ENCODE assay signal across 12 mouse cellular contexts in genomic region chr3:51705220-51705619, GRCm38 (mm10). TPM values are rescaled to one million over a fixed set of nuclear protein-coding genes. Genes with fewer than 3 reads are reported as not detected.
DNase-seq lines count a peak whose midpoint lies in the region; ATAC-seq and TF ChIP-seq lines count a peak whose summit lies in the region.
"Had no signal": no experiment of that assay in that cellular context is flagged by ENCODE, and none has a peak within 500 bp of the region (broad histone marks: within the 10 kb centered on the region; RNA-seq: fewer than 3 reads in every experiment).

No protein-coding gene starts in this region.

- H3K4me3 ChIP-seq in embryonic facial prominence, embryonic 11.5 days (ENCODE audit: low read depth, low read length) = no peak overlapping the region
- H3K4me3 ChIP-seq in embryonic facial prominence, embryonic 10.5 days = no peak overlapping the region
- no peak overlapping the region for H3K4me3 ChIP-seq in midbrain, postnatal 0 days (ENCODE audit: low read depth, low read length)
- H3K4me3 ChIP-seq in midbrain, embryonic 11.5 days (ENCODE audit: low read depth, low read length) = no peak overlapping the region
- no peak overlapping the region for H3K4me3 ChIP-seq in embryonic fibroblast, embryonic 13.5 days (ENCODE audit: insufficient read depth, low read length)
- H3K4me3 ChIP-seq: megakaryocyte, embryonic 14.5 days; neural tube, embryonic 12.5 days had no signal

- H3K4me2 ChIP-seq in embryonic facial prominence, embryonic 11.5 days (ENCODE audit: low read depth, low read length) = no peak overlapping the region
- no peak overlapping the region for H3K4me2 ChIP-seq in midbrain, postnatal 0 days (ENCODE audit: low read depth, low read length, poor library complexity, severe bottlenecking)
- no peak overlapping the region for H3K4me2 ChIP-seq in midbrain, embryonic 11.5 days
- H3K4me2 ChIP-seq: neural tube, embryonic 12.5 days had no signal

- H3K27ac ChIP-seq in embryonic facial prominence, embryonic 11.5 days (replicated peaks; ENCODE audit: low read depth, low read length) = no peak overlapping the region
- H3K27ac ChIP-seq in embryonic facial prominence, embryonic 10.5 days (replicated peaks) = no peak overlapping the region
- no peak overlapping the region for H3K27ac ChIP-seq in midbrain, postnatal 0 days (ENCODE audit: low read depth, low read length)
- no peak overlapping the region for H3K27ac ChIP-seq in midbrain, embryonic 11.5 days (ENCODE audit: low read depth, low read length)
- H3K27ac ChIP-seq in embryonic fibroblast, embryonic 13.5 days (ENCODE audit: insufficient read depth, low read length) = no peak overlapping the region
- H3K27ac ChIP-seq: neural tube, embryonic 12.5 days had no signal

- DNase-seq in embryonic facial prominence, embryonic 11.5 days (ENCODE audit: low spot score) = peak; percentile 21
- DNase-seq in embryonic facial prominence, embryonic 10.5 days (ENCODE audit: low spot score) = no peak
- DNase-seq in midbrain, postnatal 0 days (ENCODE audit: low spot score) = no peak
- no peak for DNase-seq in midbrain, embryonic 11.5 days (ENCODE audit: low spot score, missing footprints)
- peak; percentile 61 for DNase-seq in thymus, postnatal 4 days
- DNase-seq in heart, adult 9 months (ENCODE audit: low spot score in 2 of 2) = no peak
- DNase-seq in layer of hippocampus, adult 8-10 months (ENCODE audit: low spot score in 2 of 2) = no peak
- DNase-seq: heart, adult 18-20 months; kidney, adult 18-20 months had no signal

- 79% methylated on average over 7 of the region's 7 CpGs for WGBS in embryonic facial prominence, embryonic 11.5 days
- 86% methylated on average over 7 of the region's 7 CpGs for WGBS in embryonic facial prominence, embryonic 10.5 days
- 87% methylated on average over 7 of the region's 7 CpGs for WGBS in midbrain, postnatal 0 days
- 88% methylated on average over 7 of the region's 7 CpGs for WGBS in midbrain, embryonic 11.5 days

- no peak for TF ChIP-seq POLR2A in embryonic fibroblast, embryonic 13.5 days (IDR thresholded peaks at IDR 0.05; ENCODE audit: low read depth, low read length)

- no peaks in the 10 kb centered on the region for H3K9me3 ChIP-seq in embryonic facial prominence, embryonic 11.5 days (replicated peaks; ENCODE audit: control insufficient read depth, low read length)
- H3K9me3 ChIP-seq in embryonic facial prominence, embryonic 10.5 days = no peaks in the 10 kb centered on the region
- H3K9me3 ChIP-seq in midbrain, postnatal 0 days (ENCODE audit: low read length) = no peaks in the 10 kb centered on the region
- H3K9me3 ChIP-seq in midbrain, embryonic 11.5 days (ENCODE audit: control insufficient read depth, low read length) = no peaks in the 10 kb centered on the region
- H3K9me3 ChIP-seq: neural tube, embryonic 12.5 days had no signal

- TF ChIP-seq CTCF in midbrain, postnatal 0 days (IDR thresholded peaks at IDR 0.05) = peak; percentile 69
- peak; percentile 29; the same call in 1 of the 2 replicates for TF ChIP-seq CTCF in embryonic fibroblast, embryonic 13.5 days (IDR thresholded peaks at IDR 0.05; ENCODE audit: borderline replicate concordance, insufficient read depth, low read length)

- H3K4me1 ChIP-seq in embryonic facial prominence, embryonic 11.5 days (ENCODE audit: control insufficient read depth, insufficient read depth, low read length) = peaks cover 3% of the 10 kb centered on the region; the same call in 1 of the 2 replicates
- H3K4me1 ChIP-seq in embryonic facial prominence, embryonic 10.5 days = peaks cover 53% of the 10 kb centered on the region
- H3K4me1 ChIP-seq in midbrain, postnatal 0 days (ENCODE audit: insufficient read depth, low read length) = peaks cover 8% of the 10 kb centered on the region
- H3K4me1 ChIP-seq in midbrain, embryonic 11.5 days (ENCODE audit: control insufficient read depth, insufficient read depth, low read length) = peaks cover 27% of the 10 kb centered on the region
- H3K4me1 ChIP-seq in embryonic fibroblast, embryonic 13.5 days (ENCODE audit: control insufficient read depth, insufficient read depth, low read length) = no peaks in the 10 kb centered on the region

- H3K27me3 ChIP-seq in embryonic facial prominence, embryonic 11.5 days (ENCODE audit: control insufficient read depth, insufficient read depth, low read length) = no peaks in the 10 kb centered on the region
- no peaks in the 10 kb centered on the region for H3K27me3 ChIP-seq in embryonic facial prominence, embryonic 10.5 days (replicated peaks; ENCODE audit: low read depth, poor library complexity, severe bottlenecking)
- H3K27me3 ChIP-seq in midbrain, postnatal 0 days (ENCODE audit: insufficient read depth, low read length) = no peaks in the 10 kb centered on the region
- H3K27me3 ChIP-seq in midbrain, embryonic 11.5 days (ENCODE audit: control insufficient read depth, insufficient read depth, low read length) = no peaks in the 10 kb centered on the region
- H3K27me3 ChIP-seq: megakaryocyte, embryonic 14.5 days; neural tube, embryonic 12.5 days had no signal

- ATAC-seq in embryonic facial prominence, embryonic 11.5 days (replicated peaks; ENCODE audit: insufficient number of reproducible peaks, low FRiP score, low TSS enrichment, low read depth) = no peak
- ATAC-seq in midbrain, postnatal 0 days (ENCODE audit: low FRiP score) = no peak
- ATAC-seq in midbrain, embryonic 11.5 days (ENCODE audit: low FRiP score) = no peak

- no peak overlapping the region for H3K9ac ChIP-seq in embryonic facial prominence, embryonic 11.5 days (replicated peaks; ENCODE audit: low read length)
- no peak overlapping the region for H3K9ac ChIP-seq in midbrain, postnatal 0 days (replicated peaks; ENCODE audit: low read length, poor library complexity, severe bottlenecking)
- H3K9ac ChIP-seq in midbrain, embryonic 11.5 days (ENCODE audit: low read length) = no peak overlapping the region
- H3K9ac ChIP-seq: neural tube, embryonic 12.5 days had no signal

- no peaks in the 10 kb centered on the region for H3K36me3 ChIP-seq in embryonic facial prominence, embryonic 11.5 days (replicated peaks; ENCODE audit: control insufficient read depth, insufficient read depth, low read depth, low read length)
- no peaks in the 10 kb centered on the region for H3K36me3 ChIP-seq in embryonic facial prominence, embryonic 10.5 days (replicated peaks)
- H3K36me3 ChIP-seq in midbrain, postnatal 0 days (ENCODE audit: insufficient read depth, low read length) = no peaks in the 10 kb centered on the region
- no peaks in the 10 kb centered on the region for H3K36me3 ChIP-seq in midbrain, embryonic 11.5 days (ENCODE audit: control insufficient read depth, insufficient read depth, low read length)
- H3K36me3 ChIP-seq: neural tube, embryonic 12.5 days had no signal

RNA-seq across cellular contexts. Expression of gene Mgst2, which starts 45.1 kb away (rescaled TPM):
- polyA plus RNA-seq in embryonic facial prominence, embryonic 11.5 days (2014; fragmentation: Nextera tagmentation; extraction: Ambion mirVana) = 0.81 and 0.90 TPM in 2 replicates
- polyA plus RNA-seq in embryonic facial prominence, embryonic 10.5 days (2016; fragmentation: Nextera tagmentation; extraction: Ambion mirVana) = 0.61 and 0.74 TPM in 2 replicates
- total RNA-seq in midbrain, postnatal 0 days (2014; rRNA removed) = 0.16 TPM in 1 of 2 replicates, not detected in the other
- polyA plus RNA-seq in midbrain, postnatal 0 days (2015; fragmentation: Nextera tagmentation; extraction: Ambion mirVana) = 0.58 and 1.3 TPM in 2 replicates
- 0.22 TPM in 1 of 2 replicates, not detected in the other for polyA plus RNA-seq in midbrain, embryonic 11.5 days (2014; fragmentation: Nextera tagmentation; extraction: Ambion mirVana)
- 1.8 and 4.1 TPM in 2 replicates for polyA plus RNA-seq in embryonic fibroblast, embryonic 13.5 days (2011; ENCODE audit: insufficient read length, low read depth, missing spikeins)
- total RNA-seq in layer of hippocampus, adult 8-10 months (2022) = 1 to 10 TPM in 1 of 4 experiments, under 1 TPM in 1, not detected in 2; 0.61 to 1.4 TPM

Comparison
In these comparisons a context has a peak if more than half of its experiments do, and no peak if none do; other contexts are left out.
1. DNase-seq: peak in embryonic facial prominence, embryonic 11.5 days (single experiment) and thymus, postnatal 4 days (single experiment); none in embryonic facial prominence, embryonic 10.5 days (single experiment), midbrain, postnatal 0 days (single experiment), midbrain, embryonic 11.5 days (single experiment), heart, adult 9 months (0 of 2) and layer of hippocampus, adult 8-10 months (0 of 2).